Mouse (Mus musculus): Measurements from ENCODE around the gene Dusp13. TPM values are rescaled to one million over a fixed set of nuclear protein-coding genes. Genes with fewer than 3 reads are reported as not detected.

Dusp13 gene
- polyA plus RNA-seq, 1 experiment from 2014 or later: not detected

DNA sequence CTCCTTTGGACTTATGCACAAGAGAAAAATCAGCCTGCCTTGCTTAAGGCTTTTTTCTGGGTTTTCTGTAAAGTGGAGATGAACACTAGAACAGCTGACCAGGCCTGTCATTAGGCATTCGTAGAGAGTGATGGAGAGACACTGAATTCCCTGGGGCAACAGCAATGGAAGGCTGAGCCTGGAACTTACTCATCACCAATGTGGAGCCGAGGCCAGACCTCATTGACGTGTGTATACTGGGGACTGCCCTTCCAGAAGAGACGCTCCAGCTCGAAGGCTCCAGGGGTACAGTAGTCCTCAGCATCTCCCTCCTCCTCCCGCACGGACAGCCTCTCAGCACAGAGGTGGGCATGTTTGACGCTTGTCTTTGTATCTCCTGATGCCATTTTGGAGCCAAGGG lies 48.3 kb downstream of the Dusp13 start:
- Histone ChIP-seq H3K27me3 (ENCODE audit: control insufficient read depth, insufficient read depth, low read length) (no peaks in the 10 kb centered on the region), H3K36me3 (ENCODE audit: control insufficient read depth, insufficient read depth, low read length) (no peaks in the 10 kb centered on the region), H3K27ac (ENCODE audit: low read depth, low read length) (no peak overlapping the region), H3K4me1 (ENCODE audit: control insufficient read depth, insufficient read depth, low read length) (no peaks in the 10 kb centered on the region), H3K9ac (ENCODE audit: low read length) (no peak overlapping the region), H3K4me3 (ENCODE audit: low read depth, low read length) (no peak overlapping the region), H3K9me3 (ENCODE audit: control insufficient read depth, low read length) (no peaks in the 10 kb centered on the region), H3K4me2 (ENCODE audit: low read depth) (no peak overlapping the region)
- ATAC-seq (ENCODE audit: insufficient read depth, low FRiP score, low TSS enrichment) (no peak), DNase-seq (ENCODE audit: low spot score) (no peak)
- 89% methylated on average over 8 of the region's 8 CpGs for WGBS

- Histone ChIP-seq H3K4me1 (ENCODE audit: control insufficient read depth, insufficient read depth, low read length) (no peaks in the 10 kb centered on the region), H3K36me3 (ENCODE audit: control insufficient read depth, insufficient read depth, low read length) (no peaks in the 10 kb centered on the region), H3K9ac (ENCODE audit: low read length) (no peak overlapping the region), H3K9me3 (ENCODE audit: control insufficient read depth, low read length) (no peaks in the 10 kb centered on the region), H3K4me3 (ENCODE audit: low read depth, low read length) (no peak overlapping the region), H3K27ac (ENCODE audit: low read depth, low read length) (no peak overlapping the region), H3K4me2 (ENCODE audit: low read depth) (no peak overlapping the region), H3K27me3 (ENCODE audit: control insufficient read depth, insufficient read depth, low read length) (no peaks in the 10 kb centered on the region)
- ATAC-seq (ENCODE audit: insufficient read depth, low FRiP score, low TSS enrichment) (no peak), DNase-seq (ENCODE audit: low spot score) (no peak)
- WGBS: 83% methylated on average over 7 of the region's 7 CpGs
These were observed 54.7 kb downstream of the Dusp13 start for GRCm38 (mm10) chr14:21696186-21696830.

DNA sequence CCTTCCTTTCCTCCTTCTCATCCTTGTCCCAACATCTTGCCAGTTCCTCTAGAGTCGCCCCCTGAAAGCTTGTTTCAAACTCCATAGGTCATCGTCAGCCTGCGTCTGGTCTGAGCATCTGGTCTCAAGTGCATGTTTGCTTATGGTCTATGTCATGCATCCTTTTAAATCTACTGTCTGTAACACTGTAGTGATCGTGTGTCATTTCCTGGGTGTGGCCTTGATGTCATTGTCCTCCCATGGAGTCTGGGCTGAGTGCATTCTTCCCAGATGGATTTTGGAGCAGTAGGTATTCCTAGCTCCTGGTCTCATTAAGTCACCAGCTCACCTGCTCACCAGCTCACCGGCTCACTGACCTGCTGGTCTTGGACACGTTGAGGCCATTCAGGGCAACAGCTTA lies 56.0 kb downstream of the Dusp13 start:
- no peak for DNase-seq (ENCODE audit: low spot score)
- H3K27me3 ChIP-seq (ENCODE audit: control insufficient read depth, insufficient read depth, low read length): no peaks in the 10 kb centered on the region
- H3K4me1 ChIP-seq (ENCODE audit: control insufficient read depth, insufficient read depth, low read length): no peaks in the 10 kb centered on the region
- no peak overlapping the region for H3K27ac ChIP-seq (ENCODE audit: low read depth, low read length)
- no peak for ATAC-seq (ENCODE audit: insufficient read depth, low FRiP score, low TSS enrichment)
- H3K9me3 ChIP-seq (ENCODE audit: control insufficient read depth, low read length): no peaks in the 10 kb centered on the region
- H3K36me3 ChIP-seq (ENCODE audit: control insufficient read depth, insufficient read depth, low read length): no peaks in the 10 kb centered on the region
- no peak overlapping the region for H3K4me3 ChIP-seq (ENCODE audit: low read depth, low read length)
- H3K9ac ChIP-seq (ENCODE audit: low read length): no peak overlapping the region
- 84% methylated on average over 6 of the region's 6 CpGs for WGBS
- no peak overlapping the region for H3K4me2 ChIP-seq (ENCODE audit: low read depth)

DNA sequence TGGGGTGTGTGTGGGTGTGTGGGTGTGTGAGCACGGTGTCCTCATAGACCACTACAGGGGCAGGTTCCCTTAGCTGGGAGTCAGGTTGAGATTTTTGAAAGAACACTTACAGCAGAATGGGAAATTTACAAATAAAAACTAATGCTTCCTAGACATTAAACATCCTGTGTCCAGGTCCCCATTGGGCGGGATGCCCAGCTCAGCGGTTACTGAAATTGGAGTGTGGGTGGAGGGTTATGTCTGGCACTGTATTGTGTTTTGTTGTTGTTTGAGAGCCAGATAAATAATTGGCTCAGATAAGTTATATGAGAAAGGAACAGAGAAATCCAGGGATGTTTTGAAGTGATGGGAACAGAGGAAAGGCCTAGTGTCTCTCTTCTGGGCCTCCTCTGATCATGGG lies 59.9 kb downstream of the Dusp13 start:
- Histone ChIP-seq H3K4me2 (ENCODE audit: low read depth) (no peak overlapping the region), H3K36me3 (ENCODE audit: control insufficient read depth, insufficient read depth, low read length) (no peaks in the 10 kb centered on the region), H3K4me1 (ENCODE audit: control insufficient read depth, insufficient read depth, low read length) (no peaks in the 10 kb centered on the region), H3K9me3 (ENCODE audit: control insufficient read depth, low read length) (no peaks in the 10 kb centered on the region), H3K9ac (ENCODE audit: low read length) (no peak overlapping the region), H3K27me3 (ENCODE audit: control insufficient read depth, insufficient read depth, low read length) (no peaks in the 10 kb centered on the region), H3K4me3 (ENCODE audit: low read depth, low read length) (no peak overlapping the region), H3K27ac (ENCODE audit: low read depth, low read length) (no peak overlapping the region)
- DNase-seq (ENCODE audit: low spot score) (no peak), ATAC-seq (ENCODE audit: insufficient read depth, low FRiP score, low TSS enrichment) (no peak)
- WGBS: 90% methylated on average over 3 of the region's 3 CpGs

DNA sequence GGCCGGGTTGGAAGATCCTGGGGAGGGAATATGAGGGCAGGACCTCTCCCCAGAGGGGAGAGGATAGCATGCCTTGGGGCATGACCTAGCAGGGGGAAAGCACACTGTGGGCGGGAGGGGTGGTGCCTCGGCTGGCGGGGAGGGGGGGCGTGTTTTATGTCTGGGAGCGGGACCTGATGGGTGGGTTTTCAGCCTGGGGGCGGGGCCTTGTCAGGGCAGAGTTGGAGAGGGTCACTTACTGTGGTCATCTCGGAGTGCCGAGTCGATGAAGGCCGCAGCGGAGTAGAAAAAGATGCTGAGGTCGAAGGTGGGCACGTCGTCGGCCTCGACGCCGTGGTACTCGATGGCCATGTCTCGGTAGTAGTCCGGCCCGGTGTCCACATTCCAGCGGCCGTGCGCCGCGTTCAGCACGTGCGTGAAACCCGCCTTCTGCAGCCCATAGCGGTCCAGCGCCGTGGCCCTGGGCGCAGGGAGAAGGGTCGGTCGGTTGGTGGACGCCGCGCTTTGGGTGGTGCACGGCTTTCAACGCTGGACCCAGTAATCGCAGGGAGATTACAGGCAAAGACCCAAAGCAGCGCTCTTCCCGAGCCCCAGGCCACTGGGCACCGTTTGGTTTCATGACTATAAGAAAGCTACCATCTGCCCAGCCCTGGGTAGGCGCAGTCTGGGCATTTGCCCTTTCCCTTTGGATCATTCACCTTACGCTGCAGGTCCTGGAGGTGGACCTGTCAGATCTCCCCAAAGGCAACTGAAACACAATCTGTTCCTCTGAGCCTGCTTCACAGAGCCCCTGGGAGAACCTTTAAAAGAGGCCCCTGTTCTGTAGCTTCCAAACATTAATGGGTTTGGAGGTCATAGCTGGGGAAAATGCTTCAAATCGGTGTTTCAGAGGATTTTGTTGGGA lies 64.4 kb downstream of the Dusp13 start:
- 10% methylated on average over 49 of the region's 49 CpGs for WGBS
- peaks cover 6% of the 10 kb centered on the region for H3K4me1 ChIP-seq (ENCODE audit: control insufficient read depth, insufficient read depth, low read length)

DNA sequence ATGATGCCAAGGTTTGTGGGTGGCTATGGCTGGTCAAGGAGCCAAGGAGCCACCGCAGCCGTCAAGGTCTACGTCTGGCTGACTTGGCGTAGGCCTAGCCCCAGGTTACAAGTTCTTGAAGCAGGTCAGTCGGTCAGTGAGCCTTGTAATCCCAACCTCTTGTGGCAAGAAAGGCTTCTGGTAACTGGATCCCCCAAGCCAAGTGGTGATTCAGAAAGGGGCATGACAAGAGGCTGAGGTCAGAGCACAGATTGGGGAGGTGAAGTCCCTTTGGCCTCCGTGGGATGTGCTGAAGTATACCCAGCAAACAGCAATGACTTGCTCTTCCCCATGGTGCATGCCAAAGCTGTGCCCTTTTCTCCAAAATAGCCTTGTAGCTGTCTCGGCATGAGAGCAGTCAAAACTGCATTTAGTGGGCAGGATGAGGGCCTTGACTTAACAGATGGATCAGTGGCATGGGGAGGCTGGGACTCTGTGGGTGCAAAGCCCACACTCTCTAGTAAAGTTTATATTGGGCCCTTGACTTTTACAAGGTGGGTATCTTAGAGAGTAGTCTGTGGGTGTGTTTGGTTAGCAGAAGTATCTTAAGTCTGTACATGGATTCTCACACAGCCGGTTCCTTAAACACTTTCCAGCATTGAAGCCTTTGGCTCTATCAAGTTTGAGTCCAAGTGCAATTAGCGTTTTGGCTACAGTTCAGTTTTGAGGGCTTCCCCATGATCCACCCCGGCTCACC lies 65.4 kb downstream of the Dusp13 start:
- Histone ChIP-seq H3K4me1 (ENCODE audit: control insufficient read depth, insufficient read depth, low read length) (peaks cover 6% of the 10 kb centered on the region), H3K4me3 (ENCODE audit: low read depth, low read length) (no peak overlapping the region), H3K9ac (ENCODE audit: low read length) (no peak overlapping the region), H3K9me3 (ENCODE audit: control insufficient read depth, low read length) (no peaks in the 10 kb centered on the region), H3K4me2 (ENCODE audit: low read depth) (no peak overlapping the region), H3K27ac (ENCODE audit: low read depth, low read length) (no peak overlapping the region), H3K36me3 (ENCODE audit: control insufficient read depth, insufficient read depth, low read length) (no peaks in the 10 kb centered on the region), H3K27me3 (ENCODE audit: control insufficient read depth, insufficient read depth, low read length) (no peaks in the 10 kb centered on the region)
- 86% methylated on average over 10 of the region's 10 CpGs for WGBS
- DNase-seq (ENCODE audit: low spot score): no peak
- no peak for ATAC-seq (ENCODE audit: insufficient read depth, low FRiP score, low TSS enrichment)

More for the DNA sequence above, 64.4 kb downstream of the Dusp13 start:
- Histone ChIP-seq H3K27me3 (ENCODE audit: control insufficient read depth, insufficient read depth, low read length) (no peaks in the 10 kb centered on the region), H3K4me3 (ENCODE audit: low read depth, low read length) (peak overlapping the region; percentile 24), H3K9ac (ENCODE audit: low read length) (0 out of 2 replicates have a peak overlapping the region, but pooled peaks have one; percentile 6), H3K9me3 (ENCODE audit: control insufficient read depth, low read length) (no peaks in the 10 kb centered on the region), H3K4me2 (ENCODE audit: low read depth) (peak overlapping the region; percentile 48), H3K36me3 (ENCODE audit: control insufficient read depth, insufficient read depth, low read length) (no peaks in the 10 kb centered on the region), H3K27ac (ENCODE audit: low read depth, low read length) (no peak overlapping the region)
- peak; percentile 40 for DNase-seq (ENCODE audit: low spot score)
- ATAC-seq (ENCODE audit: insufficient read depth, low FRiP score, low TSS enrichment): no peak

- Histone ChIP-seq H3K36me3 (ENCODE audit: control insufficient read depth, insufficient read depth, low read length) (no peaks in the 10 kb centered on the region), H3K9ac (ENCODE audit: low read length) (no peak overlapping the region), H3K9me3 (ENCODE audit: control insufficient read depth, low read length) (no peaks in the 10 kb centered on the region), H3K4me1 (ENCODE audit: control insufficient read depth, insufficient read depth, low read length) (peaks cover 9% of the 10 kb centered on the region), H3K4me3 (ENCODE audit: low read depth, low read length) (no peak overlapping the region), H3K4me2 (ENCODE audit: low read depth) (no peak overlapping the region), H3K27me3 (ENCODE audit: control insufficient read depth, insufficient read depth, low read length) (no peaks in the 10 kb centered on the region), H3K27ac (ENCODE audit: low read depth, low read length) (no peak overlapping the region)
- no peak for DNase-seq (ENCODE audit: low spot score)
- 82% methylated on average over 4 of the region's 4 CpGs for WGBS
- ATAC-seq (ENCODE audit: insufficient read depth, low FRiP score, low TSS enrichment): no peak
These were observed 67.1 kb downstream of the Dusp13 start for GRCm38 (mm10) chr14:21683834-21684233.

Data from neural tube, embryonic 11.5 days (tissue).